Mouse (Mus musculus): ENCODE measurements around the gene Gripap1. TPM values are rescaled to one million over a fixed set of nuclear protein-coding genes. Genes with fewer than 3 reads are reported as not detected.

Gene Gripap1
- polyA plus RNA-seq, 1 experiment, result 184 TPM

DNA sequence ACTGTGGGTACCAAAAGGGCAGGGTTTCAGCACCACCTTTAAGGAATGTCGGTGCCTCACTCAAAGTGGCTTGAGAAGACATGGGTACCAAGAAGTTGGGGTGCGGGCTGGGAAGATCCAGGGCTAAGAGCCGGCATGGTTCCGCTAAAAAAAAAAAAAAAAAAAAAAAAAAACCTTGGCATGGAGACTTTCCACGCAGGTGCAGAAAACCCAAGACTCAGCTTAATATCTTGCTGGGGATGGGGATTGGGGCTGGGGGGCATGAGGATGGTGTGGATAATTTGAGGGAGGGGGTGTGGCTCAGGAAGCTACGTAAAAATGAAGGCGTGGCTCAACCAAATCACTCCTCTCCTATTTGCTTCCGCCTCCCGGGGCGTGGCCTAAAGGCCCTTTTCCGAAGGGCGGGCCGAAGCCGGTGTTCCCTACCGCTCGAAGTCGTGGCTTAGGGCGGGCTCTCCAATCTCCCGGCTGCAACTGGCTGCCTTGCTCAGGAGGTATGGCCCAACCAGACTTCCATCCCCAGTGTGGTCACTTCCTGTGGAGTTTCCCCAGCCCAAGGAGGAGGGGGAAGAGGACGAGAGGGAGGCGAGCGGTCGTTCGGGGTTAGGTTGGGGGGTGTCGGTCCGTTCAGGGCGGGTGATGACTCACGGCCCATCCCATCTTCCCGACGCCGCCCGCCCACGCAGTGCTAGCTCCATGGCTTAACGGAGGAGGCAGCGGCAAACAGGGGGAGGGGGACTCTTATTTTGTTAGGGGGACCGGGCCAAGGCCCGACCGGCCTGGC, 27.2 kb upstream of the Gripap1 start, which contains the start of gene Tfe3:
TSS of gene Tfe3 (plus strand) at position 424 of the 784 bp plus-strand sequence.
- 22% methylated on average over 29 of the region's 38 CpGs for WGBS
- no peaks in the 10 kb centered on the region for H3K4me1 ChIP-seq (ENCODE audit: control insufficient read depth, insufficient read depth, low read length)
- H3K4me3 ChIP-seq (replicated peaks; ENCODE audit: control insufficient read depth, low read depth, low read length), result peak within 1 kb of the TSS; percentile 97
- TF ChIP-seq POLR2A (IDR thresholded peaks at IDR 0.05; ENCODE audit: borderline replicate concordance, control insufficient read depth, low read depth, low read length), result peak; percentile 39; the same call in 1 of the 2 replicates
- no peak for TF ChIP-seq CTCF (IDR thresholded peaks at IDR 0.05; ENCODE audit: control insufficient read depth, insufficient read depth, low read length)
- peak within 1 kb of the TSS; percentile 89 for H3K27ac ChIP-seq (ENCODE audit: control insufficient read depth, insufficient read depth, low read depth, low read length, poor library complexity)

DNA sequence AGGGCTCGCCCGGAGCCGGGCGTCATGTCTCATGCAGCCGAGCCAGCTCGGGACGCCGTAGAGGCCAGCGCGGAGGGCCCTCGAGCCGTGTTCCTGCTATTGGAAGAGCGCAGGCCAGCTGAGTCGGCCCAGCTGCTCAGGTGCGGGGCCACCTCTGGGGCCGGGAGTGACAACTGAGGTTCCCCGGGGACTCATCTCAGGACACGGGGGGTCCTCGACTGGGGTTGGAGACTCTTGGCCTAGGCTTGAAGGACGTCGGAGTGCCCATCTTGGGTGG, 26.7 kb upstream of the Gripap1 start:
- no peak for TF ChIP-seq POLR2A (IDR thresholded peaks at IDR 0.05; ENCODE audit: borderline replicate concordance, control insufficient read depth, low read depth, low read length)
- no peak for TF ChIP-seq CTCF (IDR thresholded peaks at IDR 0.05; ENCODE audit: control insufficient read depth, insufficient read depth, low read length)
- 22% methylated on average over 21 of the region's 21 CpGs for WGBS
- peak overlapping the region; percentile 97 for H3K4me3 ChIP-seq (replicated peaks; ENCODE audit: control insufficient read depth, low read depth, low read length)
- peak overlapping the region; percentile 89 for H3K27ac ChIP-seq (ENCODE audit: control insufficient read depth, insufficient read depth, low read depth, low read length, poor library complexity)
- H3K4me1 ChIP-seq (ENCODE audit: control insufficient read depth, insufficient read depth, low read length), result no peaks in the 10 kb centered on the region

DNA sequence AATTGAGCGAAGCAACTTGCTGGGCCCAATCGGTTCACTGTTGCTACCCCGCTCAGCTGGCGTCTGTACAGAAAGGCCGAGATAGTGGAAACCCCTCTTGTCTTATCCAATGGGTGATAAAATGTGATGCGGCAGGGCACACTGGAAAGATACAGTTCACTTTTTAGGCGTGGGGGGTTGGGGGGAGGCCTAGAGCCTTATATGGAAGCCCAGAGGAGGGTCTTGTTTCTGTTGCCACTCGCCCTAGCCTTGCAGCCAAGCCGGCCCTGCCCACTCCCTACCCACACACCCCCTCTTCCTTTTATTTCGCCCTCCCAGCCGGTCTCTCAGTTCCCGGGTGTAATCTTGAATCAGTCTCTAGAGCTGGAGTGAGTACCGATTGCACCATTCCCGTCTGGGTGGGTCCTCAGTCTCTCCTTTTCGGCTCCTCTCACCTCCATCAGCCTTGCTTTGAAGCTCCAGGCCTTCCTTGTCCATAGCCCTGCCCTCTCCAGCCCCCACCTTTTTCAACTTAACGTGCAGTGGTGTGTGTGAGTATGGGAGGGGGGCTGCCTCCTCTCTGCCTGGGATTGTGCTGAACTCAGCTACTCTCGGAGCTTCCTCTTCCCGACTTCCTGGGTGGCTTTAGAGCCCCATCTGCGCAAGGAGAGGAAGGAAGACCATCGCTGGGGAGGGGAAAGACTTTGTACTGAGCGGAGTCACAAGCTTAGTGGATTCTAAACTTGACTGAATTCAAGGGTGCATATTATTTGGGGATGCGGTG, 25.8 kb upstream of the Gripap1 start:
- WGBS, result 10% methylated on average over 22 of the region's 22 CpGs
- Histone ChIP-seq H3K27ac (ENCODE audit: control insufficient read depth, insufficient read depth, low read depth, low read length, poor library complexity) (peak overlapping the region; percentile 89), H3K4me1 (ENCODE audit: control insufficient read depth, insufficient read depth, low read length) (no peaks in the 10 kb centered on the region), H3K4me3 (replicated peaks; ENCODE audit: control insufficient read depth, low read depth, low read length) (peak overlapping the region; percentile 97)
- TF ChIP-seq POLR2A (IDR thresholded peaks at IDR 0.05; ENCODE audit: borderline replicate concordance, control insufficient read depth, low read depth, low read length) (no peak), CTCF (IDR thresholded peaks at IDR 0.05; ENCODE audit: control insufficient read depth, insufficient read depth, low read length) (no peak)

DNA sequence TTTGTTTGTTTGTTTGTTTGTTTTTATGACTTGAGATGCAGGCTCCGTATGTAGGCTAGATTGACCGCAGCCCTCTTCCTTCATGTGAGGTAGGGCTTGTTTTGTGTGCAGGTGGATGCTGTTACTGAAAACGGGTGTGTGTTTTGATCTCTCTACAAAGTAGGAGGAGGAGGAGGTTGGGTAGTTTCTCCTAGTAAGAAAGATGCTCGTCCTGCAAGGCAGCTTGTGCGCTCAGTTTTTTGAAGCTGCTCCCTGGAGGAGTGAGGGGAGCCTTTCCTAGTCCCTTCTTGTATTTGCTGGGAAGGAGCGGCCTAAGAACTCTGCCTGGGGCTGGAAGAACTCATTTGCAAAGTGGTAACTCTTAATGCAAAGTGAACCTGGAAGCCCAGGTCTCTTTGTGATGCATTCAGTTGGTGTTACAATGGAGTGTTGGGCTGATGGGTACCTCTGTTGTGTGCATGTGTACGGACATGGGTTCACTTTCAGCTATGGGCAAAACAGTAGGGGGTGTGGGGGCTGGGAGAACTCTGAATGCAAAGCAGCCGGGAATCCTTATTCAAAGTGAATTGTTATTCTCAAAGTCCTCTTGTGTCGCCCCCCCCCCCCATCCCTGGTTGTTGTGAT, 24.8 kb upstream of the Gripap1 start:
- Histone ChIP-seq H3K27ac (ENCODE audit: control insufficient read depth, insufficient read depth, low read depth, low read length, poor library complexity) (no peak overlapping the region; the same call in 1 of the 2 replicates), H3K4me1 (ENCODE audit: control insufficient read depth, insufficient read depth, low read length) (no peaks in the 10 kb centered on the region), H3K4me3 (replicated peaks; ENCODE audit: control insufficient read depth, low read depth, low read length) (peak overlapping the region; percentile 18)
- TF ChIP-seq POLR2A (IDR thresholded peaks at IDR 0.05; ENCODE audit: borderline replicate concordance, control insufficient read depth, low read depth, low read length) (no peak), CTCF (IDR thresholded peaks at IDR 0.05; ENCODE audit: control insufficient read depth, insufficient read depth, low read length) (no peak)
- WGBS, result 61% methylated on average over 9 of the region's 9 CpGs

DNA sequence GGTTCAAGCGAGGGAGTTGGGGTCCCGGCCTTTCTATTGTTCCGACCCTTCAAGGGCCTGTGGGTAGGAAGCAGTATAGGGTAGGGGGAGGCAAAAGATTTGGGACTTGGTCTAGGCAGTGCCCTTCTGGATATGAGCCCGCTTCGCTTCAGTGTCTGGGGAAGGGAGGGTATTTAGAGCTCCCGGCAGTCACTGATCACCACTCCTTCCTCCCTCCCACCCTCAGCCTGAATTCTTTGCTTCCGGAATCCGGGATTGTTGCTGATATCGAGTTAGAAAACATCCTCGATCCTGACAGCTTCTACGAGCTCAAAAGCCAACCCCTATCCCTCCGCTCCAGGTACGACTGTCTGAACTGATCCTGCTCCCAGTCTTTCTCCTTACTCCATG, 24.3 kb upstream of the Gripap1 start:
- Histone ChIP-seq H3K27ac (ENCODE audit: control insufficient read depth, insufficient read depth, low read depth, low read length, poor library complexity) (no peak overlapping the region), H3K4me1 (ENCODE audit: control insufficient read depth, insufficient read depth, low read length) (no peaks in the 10 kb centered on the region), H3K4me3 (replicated peaks; ENCODE audit: control insufficient read depth, low read depth, low read length) (no peak overlapping the region)
- TF ChIP-seq CTCF (IDR thresholded peaks at IDR 0.05; ENCODE audit: control insufficient read depth, insufficient read depth, low read length) (no peak), POLR2A (IDR thresholded peaks at IDR 0.05; ENCODE audit: borderline replicate concordance, control insufficient read depth, low read depth, low read length) (no peak)
- WGBS, result 73% methylated on average over 13 of the region's 13 CpGs

DNA sequence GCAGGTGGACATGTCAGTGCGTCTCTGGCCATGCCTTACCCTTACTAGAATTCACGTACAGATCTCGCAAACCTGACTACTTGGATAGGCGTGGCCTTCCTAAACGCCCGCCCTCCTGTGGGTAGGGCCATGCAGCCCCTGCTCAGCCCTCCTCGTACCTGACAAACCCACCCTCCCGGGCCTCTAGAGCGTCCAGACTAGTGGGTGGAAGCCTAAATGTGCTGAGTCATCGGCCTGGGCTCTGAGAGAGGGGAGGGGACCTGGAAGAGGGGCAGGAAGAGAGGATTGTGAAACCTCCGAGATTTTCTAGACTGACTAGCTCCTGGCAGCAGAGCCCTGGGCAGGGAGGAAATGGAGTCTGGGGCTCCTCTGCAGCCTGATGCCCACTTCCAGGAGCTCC, 23.8 kb upstream of the Gripap1 start:
- no peaks in the 10 kb centered on the region for H3K4me1 ChIP-seq (ENCODE audit: control insufficient read depth, insufficient read depth, low read length)
- no peak overlapping the region for H3K27ac ChIP-seq (ENCODE audit: control insufficient read depth, insufficient read depth, low read depth, low read length, poor library complexity)
- no peak for TF ChIP-seq POLR2A (IDR thresholded peaks at IDR 0.05; ENCODE audit: borderline replicate concordance, control insufficient read depth, low read depth, low read length)
- TF ChIP-seq CTCF (IDR thresholded peaks at IDR 0.05; ENCODE audit: control insufficient read depth, insufficient read depth, low read length), result no peak
- 18% methylated on average over 11 of the region's 11 CpGs for WGBS
- no peak overlapping the region for H3K4me3 ChIP-seq (replicated peaks; ENCODE audit: control insufficient read depth, low read depth, low read length)

DNA sequence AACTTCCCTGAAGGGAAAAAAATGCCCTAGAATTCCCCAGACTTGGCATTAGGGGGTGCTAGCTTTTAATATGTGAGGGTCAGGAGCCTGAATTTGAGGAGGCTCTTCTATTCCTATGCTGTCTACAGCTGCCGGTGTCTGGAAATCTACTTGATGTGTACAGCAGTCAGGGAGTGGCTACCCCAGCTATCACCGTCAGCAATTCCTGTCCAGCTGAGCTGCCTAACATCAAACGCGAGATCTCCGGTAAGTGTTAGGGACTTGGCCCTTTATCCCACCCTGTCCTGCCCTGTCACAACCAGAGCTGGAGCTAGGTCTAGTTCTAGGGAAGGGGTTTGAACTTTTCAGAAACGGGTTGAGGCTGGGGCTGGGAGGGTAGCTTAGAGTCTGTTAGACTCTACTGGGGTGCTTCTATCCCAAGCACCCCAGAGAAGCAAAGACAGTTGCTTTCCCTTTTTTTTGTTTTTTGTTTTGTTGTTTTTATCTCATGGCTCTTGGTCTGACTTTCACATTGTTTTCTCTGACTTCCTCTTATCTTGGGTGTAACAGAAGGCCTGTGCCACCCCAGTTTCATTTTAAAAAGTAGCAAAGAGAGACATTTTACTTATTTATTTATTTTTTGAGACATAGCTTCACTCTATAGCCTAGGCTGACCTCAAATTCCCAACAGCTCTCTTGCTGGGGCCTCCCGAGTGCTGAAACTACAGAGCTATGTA, 20.1 kb upstream of the Gripap1 start:
- no peaks in the 10 kb centered on the region for H3K4me1 ChIP-seq (ENCODE audit: control insufficient read depth, insufficient read depth, low read length)
- H3K4me3 ChIP-seq (replicated peaks; ENCODE audit: control insufficient read depth, low read depth, low read length), result no peak overlapping the region
- H3K27ac ChIP-seq (ENCODE audit: control insufficient read depth, insufficient read depth, low read depth, low read length, poor library complexity), result no peak overlapping the region
- WGBS, result 58% methylated on average over 7 of the region's 7 CpGs
- TF ChIP-seq CTCF (IDR thresholded peaks at IDR 0.05; ENCODE audit: control insufficient read depth, insufficient read depth, low read length), result no peak
- no peak for TF ChIP-seq POLR2A (IDR thresholded peaks at IDR 0.05; ENCODE audit: borderline replicate concordance, control insufficient read depth, low read depth, low read length)

Data from bone marrow, adult 2 months (tissue).